Mouse (Mus musculus): Measurements from ENCODE around the gene Fam83e.

Fam83e gene

DNA sequence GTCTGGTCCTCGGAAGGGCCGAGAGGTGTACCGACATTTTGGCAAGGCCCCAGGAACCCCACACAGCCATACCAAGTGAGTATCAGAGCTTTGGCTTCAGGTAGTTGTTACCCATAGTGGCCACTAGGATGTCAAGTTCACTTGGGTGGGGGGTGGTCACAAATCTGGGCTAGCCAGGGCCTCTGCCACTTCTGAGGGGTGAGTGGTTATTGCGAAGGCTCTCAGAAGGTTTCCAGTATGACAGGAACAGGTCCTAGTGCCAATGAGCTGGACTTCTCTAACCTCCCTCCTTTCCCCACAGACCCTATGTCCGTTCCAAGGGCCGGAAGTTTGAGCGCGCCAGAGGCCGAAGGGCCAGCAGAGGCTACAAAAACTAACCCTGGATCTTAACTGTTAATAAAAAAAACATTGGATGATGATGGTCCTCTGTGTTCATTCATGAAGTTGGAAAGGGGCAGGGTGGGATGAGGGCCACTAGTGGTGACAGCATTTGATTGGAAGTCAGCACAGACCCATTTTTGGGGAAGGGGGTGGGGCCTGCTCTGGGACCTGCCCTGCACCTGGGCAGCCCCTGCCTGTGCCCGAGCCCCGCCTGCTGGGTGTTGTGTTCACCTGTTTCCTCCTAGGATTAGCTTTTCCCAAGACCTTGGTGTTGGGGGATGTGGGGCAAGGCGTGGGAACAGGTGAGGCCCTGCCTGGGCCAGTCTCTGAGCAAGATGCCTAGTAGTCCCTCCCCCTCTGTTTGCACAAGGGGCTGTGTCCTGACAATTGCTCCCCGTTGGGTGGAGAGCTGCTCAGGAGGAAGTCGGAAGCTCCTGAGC, at the start of gene Fam83e:
Gene Fam83e, plus strand, starts transcription at position 800 of the 821 bp plus-strand sequence.
- no peak for DNase-seq (ENCODE audit: extremely low read depth, low read depth, low spot score)

DNA sequence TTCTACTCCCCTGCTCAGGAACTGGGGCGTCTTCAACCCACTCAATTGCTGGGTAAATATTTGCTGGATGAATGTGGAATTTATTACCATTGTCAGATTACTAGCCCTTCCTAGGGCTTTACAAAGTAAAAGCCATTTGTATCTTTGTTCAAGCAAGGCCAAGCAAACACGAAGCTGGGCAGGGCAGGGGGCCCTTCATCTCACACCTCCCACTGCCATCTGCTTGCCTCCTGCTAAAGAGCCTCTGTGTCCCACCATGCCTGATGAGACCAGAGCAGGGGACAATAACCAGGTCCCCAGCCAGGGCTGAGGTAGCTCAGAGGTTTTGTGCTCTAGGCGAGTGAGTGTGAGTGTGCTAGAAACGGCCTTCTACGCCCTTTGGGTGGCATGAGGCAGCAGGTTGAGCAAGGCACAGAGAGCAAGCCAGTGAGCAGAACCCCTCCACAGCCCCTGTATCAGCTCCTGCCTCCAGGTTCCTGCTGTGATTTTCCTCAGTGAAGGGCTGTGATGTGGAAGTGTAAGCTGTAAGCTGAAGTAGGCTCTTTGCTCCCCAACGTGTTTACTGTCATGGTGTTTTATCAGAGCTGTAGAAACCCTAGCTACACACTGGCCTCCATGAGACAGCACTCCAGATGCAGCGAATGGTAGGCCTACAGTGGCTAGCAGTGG, 43.3 kb upstream of the Fam83e start:
- no peak for DNase-seq (ENCODE audit: extremely low read depth, low read depth, low spot score)

- no peak for DNase-seq (ENCODE audit: extremely low read depth, low read depth, low spot score)
Observed at GRCm38 (mm10) chr7:45678513-45678912, 42.5 kb upstream of the Fam83e start.

DNA sequence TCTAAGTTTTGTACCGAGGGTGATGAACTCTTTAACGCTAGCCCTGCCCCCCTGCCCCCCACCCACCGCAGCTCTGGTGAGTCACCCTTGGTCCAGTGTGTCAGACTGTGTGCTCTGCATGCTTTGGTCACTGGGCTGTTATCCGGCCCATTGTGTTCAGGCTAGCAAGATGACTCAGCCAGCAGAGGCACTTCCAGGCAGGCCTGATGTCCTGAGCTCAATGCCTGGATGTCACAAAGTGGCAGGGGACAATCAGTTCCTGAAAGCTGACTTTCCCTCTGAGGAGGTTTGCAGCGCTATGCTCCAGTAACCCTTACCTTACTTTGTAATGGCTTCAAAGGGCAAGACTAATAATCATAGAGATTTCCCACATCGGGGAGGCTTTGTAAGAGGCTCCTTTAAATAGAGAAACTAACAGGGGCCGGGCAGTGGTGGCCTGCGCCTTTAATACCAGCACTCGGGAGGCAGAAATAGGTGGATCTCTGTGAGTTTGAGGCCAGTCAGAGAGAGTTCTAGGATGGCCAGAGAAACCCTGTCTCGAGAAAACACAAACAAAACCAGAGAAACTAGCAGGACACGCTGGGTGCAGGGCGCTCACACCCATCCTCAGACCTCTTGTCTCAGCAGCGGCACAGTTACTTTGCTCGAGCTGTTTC, 40.9 kb upstream of the Fam83e start:
- DNase-seq (ENCODE audit: extremely low read depth, low read depth, low spot score): no peak

DNA sequence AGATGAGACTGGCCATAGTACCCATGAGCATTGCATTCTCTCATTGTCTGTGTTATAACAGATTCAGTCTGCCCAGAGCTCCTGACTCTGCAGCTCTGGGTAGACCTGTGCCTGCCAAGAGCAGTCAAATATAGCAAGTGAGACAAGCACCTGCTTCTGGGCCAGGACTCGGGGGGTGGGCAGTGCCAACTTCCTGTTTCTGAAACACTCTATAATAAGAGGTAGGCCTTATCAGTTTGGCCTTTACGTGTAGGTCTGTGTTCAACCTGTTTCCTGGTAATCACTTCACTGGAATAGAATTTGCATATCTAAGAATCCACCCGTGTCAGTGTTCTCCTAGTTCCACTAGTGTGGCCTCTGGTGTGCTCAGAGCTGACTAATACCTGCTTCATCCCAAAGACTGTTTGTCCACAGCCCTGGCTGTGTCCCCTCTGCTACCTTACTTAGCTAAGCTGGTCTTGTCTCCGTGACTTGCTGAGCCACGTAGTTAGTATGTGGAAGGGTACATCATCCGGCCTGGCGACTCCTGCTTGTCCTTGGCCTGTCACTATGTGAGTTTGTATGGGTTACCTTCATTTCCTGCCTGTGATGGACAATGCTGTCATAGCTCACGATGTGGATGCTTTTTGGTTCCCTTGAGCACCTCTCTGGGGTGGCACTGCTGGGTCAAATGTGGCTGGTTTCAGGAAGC, 39.8 kb upstream of the Fam83e start:
- DNase-seq (ENCODE audit: extremely low read depth, low read depth, low spot score): no peak

GRCm38 (mm10) chr7:45682144-45683126, 38.6 kb upstream of the Fam83e start:
- no peak for DNase-seq (ENCODE audit: extremely low read depth, low read depth, low spot score)

- DNase-seq (ENCODE audit: extremely low read depth, low read depth, low spot score): no peak
Observed at GRCm38 (mm10) chr7:45683396-45684050, 37.5 kb upstream of the Fam83e start, which contains the start of gene Ntn5. Gene Ntn5 (plus strand): TSS chr7:45684022.

DNA sequence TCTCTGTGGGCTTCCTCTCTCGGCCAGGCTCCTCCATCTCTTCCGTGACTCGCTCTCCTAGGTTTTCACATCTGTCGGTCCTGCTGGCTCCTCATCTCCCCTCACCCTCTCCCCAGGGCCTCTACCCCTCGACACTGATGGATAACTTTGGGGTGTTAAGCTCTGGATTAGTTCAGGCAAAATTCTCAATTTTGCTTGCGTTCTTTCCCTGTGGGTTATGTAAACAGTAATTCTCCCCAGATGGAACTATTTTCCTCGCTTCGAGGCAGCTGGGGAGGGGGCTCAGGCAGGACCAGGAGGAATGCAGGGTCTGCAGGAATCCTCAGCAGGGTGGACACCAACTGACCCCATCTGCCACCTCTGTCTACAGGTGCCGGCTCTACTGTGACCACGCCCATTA, 35.2 kb upstream of the Fam83e start:
- DNase-seq (ENCODE audit: extremely low read depth, low read depth, low spot score): no peak

DNA sequence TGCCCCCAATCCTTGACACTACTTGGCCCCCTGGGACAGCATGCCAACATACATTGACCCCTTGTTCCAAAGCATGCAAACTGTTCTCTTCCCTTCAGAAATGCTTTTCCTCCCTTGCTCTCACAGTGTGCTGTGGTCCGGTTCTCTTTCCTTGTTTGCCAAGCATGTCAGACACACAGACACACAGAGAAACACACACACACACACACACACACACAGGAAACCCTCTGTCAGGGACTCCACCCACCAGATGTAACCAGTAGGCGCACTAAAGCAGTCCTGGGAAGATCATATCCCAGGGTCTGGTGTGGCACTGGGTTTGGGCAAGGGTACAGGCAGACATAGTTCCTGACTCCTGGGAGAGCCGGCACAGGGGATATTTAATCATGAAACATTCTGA, 34.2 kb upstream of the Fam83e start:
- no peak for DNase-seq (ENCODE audit: extremely low read depth, low read depth, low spot score)

DNA sequence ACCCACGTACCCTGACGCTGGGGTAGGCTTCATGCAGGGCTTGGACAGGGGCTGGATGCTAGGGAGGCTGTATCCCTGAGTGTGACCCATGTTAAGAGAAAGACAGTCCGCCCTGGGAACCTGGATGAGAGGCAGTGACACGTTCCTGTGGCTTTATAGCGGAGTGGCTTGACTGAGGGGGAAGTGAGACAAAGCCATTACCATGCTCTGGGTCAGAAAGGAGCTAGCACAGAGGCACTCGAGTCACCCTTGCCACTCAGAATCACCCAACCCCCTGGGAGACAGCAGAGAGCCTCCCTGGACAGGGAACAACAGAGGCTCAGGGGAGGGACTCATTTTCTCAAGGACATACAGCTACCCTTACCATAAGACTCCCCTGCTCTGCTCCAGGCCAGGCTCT, 31.9 kb upstream of the Fam83e start:
- no peak for DNase-seq (ENCODE audit: extremely low read depth, low read depth, low spot score)

DNA sequence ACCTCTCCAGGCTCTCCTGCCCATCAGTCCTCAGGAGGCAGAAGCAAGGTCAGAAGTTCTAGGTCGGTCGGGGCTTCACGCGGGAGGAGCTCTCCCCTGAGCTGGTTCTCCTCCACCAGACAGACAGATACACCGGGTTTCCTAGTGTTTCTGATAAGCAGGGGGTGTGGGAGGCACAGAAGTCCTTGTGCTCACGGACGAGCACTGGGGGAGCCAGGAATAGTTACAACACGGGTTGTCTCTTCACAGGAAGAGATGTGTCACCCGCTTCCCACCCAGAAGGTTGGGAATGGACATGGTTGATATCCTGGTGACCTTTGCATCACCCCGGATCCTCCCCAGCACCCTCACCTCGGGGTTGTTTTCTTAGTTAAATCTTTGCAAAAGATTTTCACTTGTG, 31.2 kb upstream of the Fam83e start:
- DNase-seq (ENCODE audit: extremely low read depth, low read depth, low spot score): no peak

DNA sequence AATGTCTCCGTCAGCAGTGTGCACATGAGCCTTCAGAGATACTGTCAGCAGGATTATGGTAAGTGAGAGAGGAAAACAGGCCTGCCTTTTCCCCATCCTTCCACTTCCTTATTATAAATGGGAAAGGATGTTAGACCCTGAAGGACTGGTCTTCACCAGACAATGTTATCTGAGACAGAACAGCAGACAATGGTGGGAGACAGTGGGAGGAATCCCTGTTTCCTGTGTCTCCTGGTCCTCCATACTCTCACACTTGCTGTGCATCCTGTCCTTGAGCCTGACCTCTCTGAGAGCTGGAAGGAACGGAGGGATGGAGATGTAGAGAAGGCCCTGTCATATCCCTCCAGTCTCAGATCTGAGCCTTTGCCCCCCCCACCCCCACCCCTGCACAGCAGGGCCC, 28.6 kb upstream of the Fam83e start:
- no peak for DNase-seq (ENCODE audit: extremely low read depth, low read depth, low spot score)

DNA sequence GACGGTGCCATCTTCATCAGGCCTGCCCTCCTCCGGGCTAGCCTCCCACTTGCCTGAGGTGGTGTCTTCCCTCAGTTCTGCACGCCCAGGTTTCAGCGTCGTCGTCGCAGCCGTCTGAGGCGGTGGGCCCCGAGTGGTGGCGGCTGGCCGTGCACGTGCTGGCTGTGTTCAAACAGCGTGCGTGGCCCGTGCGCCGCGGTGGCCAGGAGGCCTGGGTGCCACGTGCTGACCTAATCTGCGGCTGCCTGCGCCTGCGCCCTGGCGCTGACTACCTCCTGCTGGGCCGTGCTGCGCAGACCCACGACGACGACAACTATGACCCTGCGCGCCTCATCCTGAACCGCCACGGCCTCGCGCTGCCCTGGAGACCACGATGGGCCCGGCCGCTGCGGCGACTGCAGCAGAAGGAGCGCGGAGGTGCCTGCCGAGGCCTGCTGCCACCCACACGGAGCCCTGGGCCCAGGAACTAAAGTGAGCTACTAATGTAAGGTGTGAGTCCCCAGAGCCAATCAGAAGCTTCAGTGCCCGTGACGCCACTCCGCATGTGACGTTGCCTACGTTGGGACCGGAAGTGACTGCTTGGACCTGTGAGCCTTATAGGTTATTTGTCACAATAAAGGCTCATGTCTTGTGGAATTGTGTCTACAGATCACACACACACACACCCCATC, 27.0 kb upstream of the Fam83e start, which contains the start of gene Sec1:
Gene Sec1, minus strand, starts transcription at position 482 of the 671 bp plus-strand sequence.
- no peak for DNase-seq (ENCODE audit: extremely low read depth, low read depth, low spot score)

GRCm38 (mm10) chr7:45695098-45695497, 25.9 kb upstream of the Fam83e start:
- no peak for DNase-seq (ENCODE audit: extremely low read depth, low read depth, low spot score)

GRCm38 (mm10) chr7:45697894-45698293, 23.1 kb upstream of the Fam83e start:
- DNase-seq (ENCODE audit: extremely low read depth, low read depth, low spot score): no peak

DNA sequence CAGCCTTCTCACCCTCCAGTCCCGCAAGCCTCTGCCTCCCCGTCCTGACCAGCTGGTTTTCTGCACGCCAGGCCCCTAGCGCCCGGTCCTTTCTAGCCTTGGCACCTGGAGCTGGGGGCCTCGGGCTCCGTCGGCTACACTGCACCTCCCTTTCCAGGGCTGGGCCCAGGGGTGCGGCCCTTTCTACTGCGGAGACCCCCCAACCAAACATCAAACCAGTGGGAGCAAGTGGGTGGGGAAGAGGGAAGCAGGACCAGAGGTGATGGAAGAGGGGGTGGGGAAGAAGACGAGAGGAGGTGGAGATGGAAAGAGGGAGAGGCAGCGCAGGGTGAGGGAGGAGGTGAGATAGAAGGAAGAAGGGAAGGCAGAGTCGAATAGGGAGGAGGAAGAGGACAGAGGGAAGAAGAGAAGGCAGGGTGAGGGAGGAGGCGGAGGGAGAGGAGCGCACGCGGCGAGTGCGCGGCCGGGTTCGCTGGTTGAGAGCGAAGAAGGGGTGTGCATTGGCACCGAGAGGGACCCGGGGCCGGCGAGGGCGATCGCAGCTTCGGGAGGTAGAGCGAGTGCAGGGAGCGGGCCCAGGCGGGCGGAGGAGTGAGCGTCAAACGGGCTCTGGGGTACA, 21.4 kb upstream of the Fam83e start, which contains the start of gene Car11:
Gene Car11, plus strand, starts transcription at position 321 of the 619 bp plus-strand sequence.
- no peak for DNase-seq (ENCODE audit: extremely low read depth, low read depth, low spot score)

DNA sequence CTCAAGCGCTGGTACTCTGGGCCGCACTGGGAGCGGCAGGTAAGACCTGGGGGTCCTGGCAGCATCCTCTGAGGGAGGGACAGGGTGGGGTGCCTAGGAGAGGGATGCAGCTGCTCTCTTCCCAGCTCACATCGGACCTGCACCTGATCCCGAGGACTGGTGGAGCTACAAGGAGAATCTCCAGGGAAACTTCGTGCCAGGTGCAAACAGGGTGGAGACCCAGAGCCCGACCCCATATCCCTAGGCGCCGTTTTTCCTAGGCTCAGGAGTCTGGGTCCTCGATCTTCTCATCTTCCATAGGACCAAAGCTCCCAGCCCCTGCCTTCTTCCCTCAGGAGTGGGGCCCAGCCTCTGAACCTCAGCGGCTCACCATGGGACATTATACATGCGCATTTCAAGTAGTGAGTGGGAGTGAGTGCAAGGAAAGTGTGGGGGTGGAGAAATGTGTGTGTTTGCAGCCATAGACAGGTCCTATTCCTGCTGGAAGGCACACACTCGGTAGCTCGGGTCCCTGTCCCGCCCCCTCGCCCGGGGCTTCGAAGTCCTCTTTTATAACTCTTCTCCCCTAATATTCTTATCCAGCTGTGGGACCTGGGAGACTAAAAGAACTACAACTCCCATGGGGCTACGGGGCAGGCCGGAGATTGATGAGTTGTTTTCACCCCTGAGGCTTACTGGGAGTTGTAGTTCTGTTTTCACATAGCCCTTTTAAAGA, 20.6 kb upstream of the Fam83e start:
- no peak for DNase-seq (ENCODE audit: extremely low read depth, low read depth, low spot score)

DNA sequence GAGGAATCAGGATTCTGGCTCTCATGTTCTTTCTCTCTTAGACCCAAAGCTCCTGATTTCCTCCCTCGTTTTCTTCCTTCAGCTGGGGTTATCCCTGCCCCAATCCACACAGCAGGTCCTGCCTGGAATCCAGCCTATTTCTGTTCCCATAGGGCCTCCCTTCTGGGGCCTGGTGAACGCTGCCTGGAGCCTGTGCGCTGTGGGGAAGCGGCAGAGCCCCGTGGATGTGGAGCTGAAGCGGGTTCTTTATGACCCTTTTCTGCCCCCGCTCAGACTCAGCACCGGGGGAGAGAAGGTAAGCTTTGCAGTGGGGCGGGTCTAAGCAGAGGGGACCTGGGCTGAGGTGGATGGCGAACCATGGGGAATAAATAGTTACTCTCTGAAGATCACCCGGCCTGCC, 19.9 kb upstream of the Fam83e start:
- no peak for DNase-seq (ENCODE audit: extremely low read depth, low read depth, low spot score)
